ENCODE assay signal across 8 mouse cellular contexts in genomic region chr9:108691846-108692225, GRCm38 (mm10). TPM values are rescaled to one million over a fixed set of nuclear protein-coding genes. Genes with fewer than 3 reads are reported as not detected.
DNase-seq lines count a peak whose midpoint lies in the region; ATAC-seq and TF ChIP-seq lines count a peak whose summit lies in the region.

No protein-coding gene starts in this region.

- no peak for TF ChIP-seq CTCF in intestine, postnatal 0 days (IDR thresholded peaks at IDR 0.05; ENCODE audit: low read depth)

- H3K9ac ChIP-seq in intestine, postnatal 0 days (ENCODE audit: low read depth, low read length), result peak overlapping the region; percentile 83
- H3K9ac ChIP-seq in midbrain, embryonic 11.5 days (ENCODE audit: low read length), result peak overlapping the region; percentile 78

- H3K9me3 ChIP-seq in intestine, postnatal 0 days (ENCODE audit: control insufficient read depth), result no peaks in the 10 kb centered on the region
- H3K9me3 ChIP-seq in midbrain, embryonic 11.5 days (ENCODE audit: control insufficient read depth, low read length), result no peaks in the 10 kb centered on the region

- peak; percentile 86 for DNase-seq in adrenal gland, adult 8-10 months
- DNase-seq in embryo, embryonic 9.5 days (ENCODE audit: extremely low spot score), result peak; percentile 83
- DNase-seq in gastrocnemius, postnatal 4 days (ENCODE audit: low spot score in 2 of 2), result peak; percentile 78 to 87
- peak; percentile 90 for DNase-seq in left cerebral cortex, postnatal 4 days
- peak; percentile 99 for DNase-seq in midbrain, embryonic 11.5 days (ENCODE audit: low spot score, missing footprints)
- DNase-seq in right cerebral cortex, postnatal 4 days, result peak; percentile 83
- DNase-seq in yolk sac, embryonic 10.5 days (ENCODE audit: low spot score), result peak; percentile 87

- no peaks in the 10 kb centered on the region for H3K27me3 ChIP-seq in intestine, postnatal 0 days (replicated peaks; ENCODE audit: control insufficient read depth, insufficient read depth, low read length)
- peaks cover 7% of the 10 kb centered on the region; the same call in 1 of the 2 replicates for H3K27me3 ChIP-seq in midbrain, embryonic 11.5 days (ENCODE audit: control insufficient read depth, insufficient read depth, low read length)

- no peaks in the 10 kb centered on the region for H3K36me3 ChIP-seq in intestine, postnatal 0 days (ENCODE audit: control insufficient read depth, insufficient read depth)
- H3K36me3 ChIP-seq in midbrain, embryonic 11.5 days (ENCODE audit: control insufficient read depth, insufficient read depth, low read length), result no peaks in the 10 kb centered on the region

- peaks cover 14% of the 10 kb centered on the region for H3K4me1 ChIP-seq in intestine, postnatal 0 days (replicated peaks; ENCODE audit: control insufficient read depth, insufficient read depth, low read length)
- H3K4me1 ChIP-seq in midbrain, embryonic 11.5 days (ENCODE audit: control insufficient read depth, insufficient read depth, low read length), result peaks cover 39% of the 10 kb centered on the region

- WGBS in intestine, postnatal 0 days, result under 1% methylated on average over 42 of the region's 42 CpGs
- under 1% methylated on average over 35 of the region's 42 CpGs for WGBS in midbrain, embryonic 11.5 days

- H3K4me3 ChIP-seq in intestine, postnatal 0 days (ENCODE audit: low read depth, low read length), result peak overlapping the region; percentile 83
- peak overlapping the region; percentile 72 for H3K4me3 ChIP-seq in midbrain, embryonic 11.5 days (ENCODE audit: low read depth, low read length)

- ATAC-seq in intestine, postnatal 0 days, result peak; percentile 92
- ATAC-seq in midbrain, embryonic 11.5 days (ENCODE audit: low FRiP score), result peak; percentile 90

- intact Hi-C loops in left cerebral cortex, postnatal 4 days (cut with DNase I), result no loop called here

- H3K27ac ChIP-seq in intestine, postnatal 0 days (ENCODE audit: low read depth, low read length), result peak overlapping the region; percentile 91
- peak overlapping the region; percentile 35; the same call in 1 of the 2 replicates for H3K27ac ChIP-seq in midbrain, embryonic 11.5 days (ENCODE audit: low read depth, low read length)

- peak overlapping the region; percentile 98 for H3K4me2 ChIP-seq in intestine, postnatal 0 days (replicated peaks; ENCODE audit: low read depth)
- H3K4me2 ChIP-seq in midbrain, embryonic 11.5 days, result peak overlapping the region; percentile 91

RNA-seq across cellular contexts. Expression of gene Prkar2a, which starts 2.7 kb away (rescaled TPM):
- 10 to 100 TPM; 29.9 to 45.0 (median 33.7) TPM for total RNA-seq in adrenal gland, adult 8-10 months (2022)
- total RNA-seq in gastrocnemius, postnatal 4 days (2021), result 100 to 1,000 TPM; 103 to 104 TPM
- 28.3 and 31.8 TPM in 2 replicates for polyA plus RNA-seq in intestine, postnatal 0 days (2015; fragmentation: Nextera tagmentation; extraction: Ambion mirVana)
- 10 to 100 TPM; 78.5 to 78.7 TPM for total RNA-seq in left cerebral cortex, postnatal 4 days (2021)
- 58.0 and 58.2 TPM in 2 replicates for polyA plus RNA-seq in midbrain, embryonic 11.5 days (2014; fragmentation: Nextera tagmentation; extraction: Ambion mirVana)

RNA-seq across cellular contexts. Expression of gene Slc25a20, which starts 29.9 kb away (rescaled TPM):
- total RNA-seq in adrenal gland, adult 8-10 months (2022), result 100 to 1,000 TPM in 1 of 4 experiments, 10 to 100 TPM in 3; 71.4 to 108 (median 90.9) TPM
- 10 to 100 TPM; 68.4 to 75.8 TPM for total RNA-seq in gastrocnemius, postnatal 4 days (2021)
- 159 TPM in 2 replicates for polyA plus RNA-seq in intestine, postnatal 0 days (2015; fragmentation: Nextera tagmentation; extraction: Ambion mirVana)
- total RNA-seq in left cerebral cortex, postnatal 4 days (2021), result 10 to 100 TPM; 17.9 to 18.9 TPM
- polyA plus RNA-seq in midbrain, embryonic 11.5 days (2014; fragmentation: Nextera tagmentation; extraction: Ambion mirVana), result 31.2 and 33.3 TPM in 2 replicates

RNA-seq across cellular contexts. Expression of gene Arih2, which starts 42.6 kb away (rescaled TPM):
- total RNA-seq in adrenal gland, adult 8-10 months (2022), result 10 to 100 TPM; 53.4 to 73.7 (median 61.0) TPM
- total RNA-seq in gastrocnemius, postnatal 4 days (2021), result 10 to 100 TPM; 58.2 to 68.8 TPM
- 22.6 and 25.1 TPM in 2 replicates for polyA plus RNA-seq in intestine, postnatal 0 days (2015; fragmentation: Nextera tagmentation; extraction: Ambion mirVana)
- total RNA-seq in left cerebral cortex, postnatal 4 days (2021), result 10 to 100 TPM; 58.3 to 59.6 TPM
- 46.9 and 50.9 TPM in 2 replicates for polyA plus RNA-seq in midbrain, embryonic 11.5 days (2014; fragmentation: Nextera tagmentation; extraction: Ambion mirVana)

Comparison
In these comparisons a context has a peak if more than half of its experiments do, and no peak if none do; other contexts are left out.
1. Peak in every context shown above with its lines: DNase-seq, ATAC-seq, H3K4me3 ChIP-seq and H3K27ac ChIP-seq.